Mouse (Mus musculus) left cerebral cortex, adult 18-20 months (tissue): Measurements from ENCODE around the gene Tapbp. TPM values are rescaled to one million over a fixed set of nuclear protein-coding genes. Genes with fewer than 3 reads are reported as not detected.

Source experiments
- DNase-seq, 2 experiments: peaks; one replicate each; pipeline ENCODE4 v3.0.0; 2021 to 2022; ENCODE audit warnings: low spot score in 2 of 2, mixed read lengths in 1 of 2
- microRNA-seq, 2 experiments: library from miRNA; unstranded; fragments of <30 nt; microRNA quantifications; one replicate each; pipeline ENCODE4 v1.2.0; 2021
- total RNA-seq, 2 experiments: library from RNA; stranded (reverse); gene quantifications; 2 replicates each; pipeline ENCODE4 v1.2.3; 2021

Tapbp gene
- total RNA-seq, 2 experiments from 2014 or later, result 42.0 to 53.5 TPM

- DNase-seq, result no peak
Observed at GRCm38 (mm10) chr17:33959135-33959534, 43.4 kb downstream of the Tapbp start.

- no peak for DNase-seq
Observed at GRCm38 (mm10) chr17:33959948-33960347, 44.2 kb downstream of the Tapbp start.

- DNase-seq, result no peak
Observed at GRCm38 (mm10) chr17:33962876-33963275, 47.2 kb downstream of the Tapbp start.

- no peak for DNase-seq
Observed at GRCm38 (mm10) chr17:33965082-33965845, 49.6 kb downstream of the Tapbp start.

- DNase-seq, result no peak
Observed at GRCm38 (mm10) chr17:33965846-33966550, 50.3 kb downstream of the Tapbp start.

GRCm38 (mm10) chr17:33968489-33968888, 52.8 kb downstream of the Tapbp start:
- peak; percentile 65 to 70 for DNase-seq

GRCm38 (mm10) chr17:33968927-33969326, 53.2 kb downstream of the Tapbp start:
- DNase-seq, result no peak

GRCm38 (mm10) chr17:33969394-33969793, 53.7 kb downstream of the Tapbp start:
- DNase-seq, result no peak

- DNase-seq, result no peak
Observed at GRCm38 (mm10) chr17:33972691-33973090, 57.0 kb downstream of the Tapbp start.

GRCm38 (mm10) chr17:33973572-33973971, 57.9 kb downstream of the Tapbp start:
- DNase-seq, result no peak

GRCm38 (mm10) chr17:33977861-33978557, 62.3 kb downstream of the Tapbp start:
- DNase-seq, result no peak

GRCm38 (mm10) chr17:33978631-33979031, 62.9 kb downstream of the Tapbp start:
- peak in 1 of 2 experiments; percentile 38 for DNase-seq

Small RNA genes lying within 50 kb of the gene (microRNA-seq; reads per million reads assigned to microRNA genes)
- 0 reads per million in 2 experiments for gene Gm27740

Other genes with a start within 250 kb of the Tapbp start
- gene Hnrnpm, start 229.0 kb upstream of the Tapbp start, total RNA-seq, result 100 to 1,000 TPM; 129 to 143 TPM
- gene March2, start 197.2 kb upstream of the Tapbp start, total RNA-seq, result 10 to 100 TPM; 90.0 to 90.1 TPM
- 100 to 1,000 TPM; 359 to 382 TPM for gene Rab11b, start 155.4 kb upstream of the Tapbp start, total RNA-seq
- 1 to 10 TPM; 1.4 to 2.2 TPM for gene Angptl4, start 134.1 kb upstream of the Tapbp start, total RNA-seq
- 10 to 100 TPM; 27.5 to 32.7 TPM for gene Kank3, start 105.4 kb upstream of the Tapbp start, total RNA-seq
- 100 to 1,000 TPM; 702 to 765 TPM for gene Rps28, start 91.3 kb upstream of the Tapbp start, total RNA-seq
- 100 to 1,000 TPM; 194 to 196 TPM for gene Ndufa7, start 91.3 kb upstream of the Tapbp start, total RNA-seq
- 10 to 100 TPM; 24.2 to 24.4 TPM for gene Cd320, start 72.8 kb upstream of the Tapbp start, total RNA-seq
- not detected for gene Gm7029, start 42.1 kb upstream of the Tapbp start, total RNA-seq
- 1 to 10 TPM; 2.5 to 2.8 TPM for gene Kifc1, start 25.2 kb upstream of the Tapbp start, total RNA-seq
- gene Platr17, start 10.8 kb upstream of the Tapbp start, total RNA-seq, result under 1 TPM in 1 of 2 experiments, not detected in 1; 0.58 TPM
- gene Daxx, start 6.5 kb upstream of the Tapbp start, total RNA-seq, result 10 to 100 TPM; 27.4 to 34.7 TPM
- gene Zbtb22, start within 50 bp of the Tapbp start, total RNA-seq, result 10 to 100 TPM; 33.0 to 35.5 TPM
- 10 to 100 TPM; 62.2 to 63.5 TPM for gene Rgl2, start 13.6 kb downstream of the Tapbp start, total RNA-seq
- gene Pfdn6, start 24.4 kb downstream of the Tapbp start, total RNA-seq, result 10 to 100 TPM; 92.3 to 94.0 TPM
- 10 to 100 TPM; 12.5 to 13.8 TPM for gene Wdr46, start 24.8 kb downstream of the Tapbp start, total RNA-seq
- 1 to 10 TPM; 5.9 to 6.5 TPM for gene B3galt4, start 35.6 kb downstream of the Tapbp start, total RNA-seq
- gene Vps52, start 39.9 kb downstream of the Tapbp start, total RNA-seq, result 10 to 100 TPM; 71.1 to 71.2 TPM
- 100 to 1,000 TPM; 332 to 337 TPM for gene Rps18, start 40.1 kb downstream of the Tapbp start, total RNA-seq
- 10 to 100 TPM; 30.9 to 33.6 TPM for gene H2-K1, start 84.4 kb downstream of the Tapbp start, total RNA-seq
- 10 to 100 TPM; 31.6 to 34.6 TPM for gene Ring1, start 108.8 kb downstream of the Tapbp start, total RNA-seq
- 10 to 100 TPM; 39.3 to 43.2 TPM for gene H2-Ke6, start 112.2 kb downstream of the Tapbp start, total RNA-seq
- gene Slc39a7, start 115.8 kb downstream of the Tapbp start, total RNA-seq, result 100 to 1,000 TPM in 1 of 2 experiments, 10 to 100 TPM in 1; 96.1 to 101 TPM
- 10 to 100 TPM; 80.6 to 84.1 TPM for gene Rxrb, start 115.9 kb downstream of the Tapbp start, total RNA-seq
- 10 to 100 TPM; 14.5 to 14.6 TPM for gene Col11a2, start 123.5 kb downstream of the Tapbp start, total RNA-seq
- gene H2-Oa, start 176.4 kb downstream of the Tapbp start, total RNA-seq, result not detected
- gene H2-DMa, start 203.6 kb downstream of the Tapbp start, total RNA-seq, result 10 to 100 TPM; 22.3 to 26.5 TPM
- gene Brd2, start 206.7 kb downstream of the Tapbp start, total RNA-seq, result 100 to 1,000 TPM; 177 to 179 TPM
- 1 to 10 TPM; 1.2 to 1.8 TPM for gene H2-DMb2, start 227.4 kb downstream of the Tapbp start, total RNA-seq
- 1 to 10 TPM; 2.2 to 2.7 TPM for gene H2-DMb1, start 237.2 kb downstream of the Tapbp start, total RNA-seq